Mouse (Mus musculus): ENCODE measurements around the gene Galnt10. TPM values are rescaled to one million over a fixed set of nuclear protein-coding genes. Genes with fewer than 3 reads are reported as not detected.

The Galnt10 gene
- polyA plus RNA-seq, 1 experiment from 2014 or later: 13.3 TPM

DNA sequence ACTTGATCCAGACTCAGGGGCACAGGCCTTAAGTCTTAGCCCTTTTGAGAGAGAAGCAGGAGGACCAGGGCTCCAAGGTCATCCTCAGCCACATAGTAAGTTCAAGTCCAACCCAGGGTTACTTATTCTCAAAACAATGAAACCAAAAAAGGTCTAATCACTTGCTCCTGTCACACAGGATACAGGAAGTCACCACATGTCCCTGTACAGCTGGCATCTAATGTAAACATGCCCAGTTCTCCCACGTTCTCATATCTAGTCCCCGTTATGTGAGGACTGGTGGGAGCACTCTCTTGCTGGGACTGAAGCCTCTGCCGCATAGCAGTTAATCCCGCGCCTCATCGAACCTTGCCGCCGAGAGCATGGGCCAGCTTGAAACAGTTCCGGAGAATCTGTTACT lies 30.7 kb upstream of the Galnt10 start:
- Histone ChIP-seq H3K4me2 (ENCODE audit: low read length) (no peak overlapping the region), H3K27ac (ENCODE audit: low read length) (no peak overlapping the region), H3K27me3 (replicated peaks; ENCODE audit: control insufficient read depth, insufficient read depth, low read length) (peaks cover 2% of the 10 kb centered on the region; the same call in 1 of the 2 replicates), H3K4me1 (replicated peaks; ENCODE audit: control insufficient read depth, insufficient read depth, low read length) (peaks cover 10% of the 10 kb centered on the region; the same call in 1 of the 2 replicates), H3K36me3 (ENCODE audit: control insufficient read depth, insufficient read depth) (no peaks in the 10 kb centered on the region), H3K9me3 (ENCODE audit: control insufficient read depth, low read length) (no peaks in the 10 kb centered on the region), H3K4me3 (replicated peaks; ENCODE audit: low read length) (no peak overlapping the region), H3K9ac (replicated peaks; ENCODE audit: low read depth, low read length) (no peak overlapping the region)
- no peak for ATAC-seq
- WGBS: 79% methylated on average over 9 of the region's 9 CpGs

DNA sequence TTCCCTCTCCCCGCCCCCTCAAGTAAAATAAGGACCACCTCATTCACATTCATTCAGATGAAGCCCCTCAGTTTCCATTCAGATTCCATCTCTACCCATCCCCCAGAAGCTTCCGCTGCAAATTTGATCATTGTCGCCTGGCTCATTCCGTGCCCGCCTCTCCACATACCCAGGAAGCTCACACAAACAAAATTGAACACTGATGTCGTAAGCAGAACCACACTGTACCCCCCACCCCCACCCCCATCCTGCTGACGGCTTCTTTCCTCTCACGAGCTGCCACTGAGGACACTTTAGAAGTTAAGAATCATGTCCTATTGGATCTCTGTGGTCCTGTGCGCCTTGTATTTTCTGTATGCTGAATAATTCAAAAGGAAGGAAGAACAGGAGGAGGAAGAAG lies 30.0 kb upstream of the Galnt10 start:
- Histone ChIP-seq H3K4me3 (replicated peaks; ENCODE audit: low read length) (no peak overlapping the region), H3K9ac (replicated peaks; ENCODE audit: low read depth, low read length) (no peak overlapping the region), H3K27me3 (replicated peaks; ENCODE audit: control insufficient read depth, insufficient read depth, low read length) (peaks cover 2% of the 10 kb centered on the region; the same call in 1 of the 2 replicates), H3K9me3 (ENCODE audit: control insufficient read depth, low read length) (no peaks in the 10 kb centered on the region), H3K4me2 (ENCODE audit: low read length) (no peak overlapping the region), H3K36me3 (ENCODE audit: control insufficient read depth, insufficient read depth) (no peaks in the 10 kb centered on the region), H3K27ac (ENCODE audit: low read length) (no peak overlapping the region), H3K4me1 (replicated peaks; ENCODE audit: control insufficient read depth, insufficient read depth, low read length) (peaks cover 10% of the 10 kb centered on the region; the same call in 1 of the 2 replicates)
- no peak for ATAC-seq
- 60% methylated on average over 9 of the region's 9 CpGs for WGBS

GRCm38 (mm10) chr11:57615871-57616270 lies 29.4 kb upstream of the Galnt10 start:
- H3K9me3 ChIP-seq (ENCODE audit: control insufficient read depth, low read length): peaks cover 2% of the 10 kb centered on the region; the same call in 1 of the 2 replicates
- WGBS: 74% methylated on average over 13 of the region's 13 CpGs
- peaks cover 10% of the 10 kb centered on the region; the same call in 1 of the 2 replicates for H3K4me1 ChIP-seq (replicated peaks; ENCODE audit: control insufficient read depth, insufficient read depth, low read length)
- H3K27ac ChIP-seq (ENCODE audit: low read length): no peak overlapping the region
- no peaks in the 10 kb centered on the region for H3K36me3 ChIP-seq (ENCODE audit: control insufficient read depth, insufficient read depth)
- peaks cover 2% of the 10 kb centered on the region; the same call in 1 of the 2 replicates for H3K27me3 ChIP-seq (replicated peaks; ENCODE audit: control insufficient read depth, insufficient read depth, low read length)
- H3K4me3 ChIP-seq (replicated peaks; ENCODE audit: low read length): no peak overlapping the region
- ATAC-seq: no peak
- H3K9ac ChIP-seq (replicated peaks; ENCODE audit: low read depth, low read length): no peak overlapping the region
- H3K4me2 ChIP-seq (ENCODE audit: low read length): no peak overlapping the region

DNA sequence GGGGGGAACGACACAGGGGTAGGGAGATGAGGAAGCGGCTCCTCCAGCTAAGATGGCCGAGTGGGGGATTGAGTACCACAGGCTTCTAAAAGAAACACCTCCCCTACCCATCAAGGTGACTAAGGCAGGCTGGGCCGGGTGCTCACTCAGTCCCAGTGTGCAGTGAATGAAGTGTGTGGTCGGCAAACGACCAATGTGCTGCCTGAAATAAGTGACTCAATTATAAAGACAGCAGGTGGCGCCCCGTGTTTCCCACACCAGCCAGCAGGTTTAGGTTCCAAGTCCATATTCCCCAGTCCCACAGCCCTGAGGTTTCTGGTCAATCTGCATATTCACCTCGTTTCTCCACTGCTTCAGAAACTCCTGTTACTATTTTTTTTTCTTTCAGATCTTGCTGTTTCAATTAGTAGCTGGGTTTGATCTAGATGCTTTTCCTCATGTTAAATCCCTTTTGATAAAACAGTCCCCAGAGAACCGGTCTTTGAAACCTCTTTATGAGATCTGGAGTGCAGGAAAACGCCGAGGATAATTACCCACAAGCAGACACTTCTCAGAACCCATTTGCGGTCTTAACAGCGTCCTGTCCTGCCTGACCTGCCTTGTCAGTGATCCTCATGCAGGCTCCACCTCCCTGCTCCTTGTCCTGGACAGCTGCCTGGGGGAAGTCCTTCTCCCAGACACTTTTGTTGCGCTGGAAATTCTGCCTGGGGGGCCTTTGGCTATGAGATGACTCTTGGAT lies 27.5 kb upstream of the Galnt10 start:
- WGBS: 22% methylated on average over 15 of the region's 15 CpGs

DNA sequence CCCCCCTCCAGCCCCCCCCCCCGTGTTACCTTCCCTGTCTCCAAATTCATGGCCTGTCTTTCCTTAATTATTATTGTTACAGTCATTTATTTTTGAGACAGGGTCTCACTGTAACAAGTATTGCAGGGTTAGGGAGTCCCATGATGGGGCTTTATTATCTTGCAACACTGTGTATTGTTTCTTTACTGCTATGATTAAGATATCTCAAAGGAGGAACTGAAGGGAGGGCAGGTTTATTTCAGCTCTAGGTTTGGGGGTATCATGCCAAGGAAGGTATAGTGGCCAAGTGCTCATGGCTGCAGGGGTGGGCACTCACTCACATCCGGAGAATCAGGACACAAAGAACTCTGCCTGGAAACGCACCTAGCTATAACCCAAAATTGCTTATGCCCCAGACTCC lies 23.8 kb upstream of the Galnt10 start:
- Histone ChIP-seq H3K4me2 (ENCODE audit: low read length) (no peak overlapping the region), H3K9me3 (ENCODE audit: control insufficient read depth, low read length) (peaks cover 2% of the 10 kb centered on the region; the same call in 1 of the 2 replicates), H3K9ac (replicated peaks; ENCODE audit: low read depth, low read length) (no peak overlapping the region), H3K27ac (ENCODE audit: low read length) (no peak overlapping the region), H3K27me3 (replicated peaks; ENCODE audit: control insufficient read depth, insufficient read depth, low read length) (no peaks in the 10 kb centered on the region), H3K36me3 (ENCODE audit: control insufficient read depth, insufficient read depth) (no peaks in the 10 kb centered on the region), H3K4me1 (replicated peaks; ENCODE audit: control insufficient read depth, insufficient read depth, low read length) (peaks cover 25% of the 10 kb centered on the region), H3K4me3 (replicated peaks; ENCODE audit: low read length) (no peak overlapping the region)
- no peak for ATAC-seq
- WGBS: 74% methylated on average over 3 of the region's 3 CpGs

More for the DNA sequence above, 27.5 kb upstream of the Galnt10 start:
- H3K27me3 ChIP-seq (replicated peaks; ENCODE audit: control insufficient read depth, insufficient read depth, low read length): peaks cover 2% of the 10 kb centered on the region; the same call in 1 of the 2 replicates
- H3K9me3 ChIP-seq (ENCODE audit: control insufficient read depth, low read length): peaks cover 2% of the 10 kb centered on the region; the same call in 1 of the 2 replicates
- H3K4me1 ChIP-seq (replicated peaks; ENCODE audit: control insufficient read depth, insufficient read depth, low read length): peaks cover 15% of the 10 kb centered on the region
- H3K9ac ChIP-seq (replicated peaks; ENCODE audit: low read depth, low read length): no peak overlapping the region
- H3K4me3 ChIP-seq (replicated peaks; ENCODE audit: low read length): no peak overlapping the region
- H3K36me3 ChIP-seq (ENCODE audit: control insufficient read depth, insufficient read depth): no peaks in the 10 kb centered on the region
- H3K27ac ChIP-seq (ENCODE audit: low read length): no peak overlapping the region
- H3K4me2 ChIP-seq (ENCODE audit: low read length): no peak overlapping the region
- peak; percentile 41; the same call in 1 of the 2 replicates for ATAC-seq

- Histone ChIP-seq H3K4me3 (replicated peaks; ENCODE audit: low read length) (no peak overlapping the region), H3K4me1 (replicated peaks; ENCODE audit: control insufficient read depth, insufficient read depth, low read length) (peaks cover 25% of the 10 kb centered on the region), H3K27ac (ENCODE audit: low read length) (no peak overlapping the region), H3K36me3 (ENCODE audit: control insufficient read depth, insufficient read depth) (no peaks in the 10 kb centered on the region), H3K9me3 (ENCODE audit: control insufficient read depth, low read length) (peaks cover 2% of the 10 kb centered on the region; the same call in 1 of the 2 replicates), H3K4me2 (ENCODE audit: low read length) (no peak overlapping the region), H3K9ac (replicated peaks; ENCODE audit: low read depth, low read length) (no peak overlapping the region), H3K27me3 (replicated peaks; ENCODE audit: control insufficient read depth, insufficient read depth, low read length) (no peaks in the 10 kb centered on the region)
- no peak for ATAC-seq
These were observed 23.4 kb upstream of the Galnt10 start for GRCm38 (mm10) chr11:57621876-57622275.

GRCm38 (mm10) chr11:57624490-57624893 lies 20.8 kb upstream of the Galnt10 start:
- ATAC-seq: peak; percentile 79

GRCm38 (mm10) chr11:57625465-57625864 lies 19.8 kb upstream of the Galnt10 start:
- no peak overlapping the region for H3K4me3 ChIP-seq (replicated peaks; ENCODE audit: low read length)
- H3K4me1 ChIP-seq (replicated peaks; ENCODE audit: control insufficient read depth, insufficient read depth, low read length): peaks cover 22% of the 10 kb centered on the region
- H3K4me2 ChIP-seq (ENCODE audit: low read length): no peak overlapping the region
- no peaks in the 10 kb centered on the region for H3K36me3 ChIP-seq (ENCODE audit: control insufficient read depth, insufficient read depth)
- no peaks in the 10 kb centered on the region for H3K27me3 ChIP-seq (replicated peaks; ENCODE audit: control insufficient read depth, insufficient read depth, low read length)
- H3K9me3 ChIP-seq (ENCODE audit: control insufficient read depth, low read length): peaks cover 2% of the 10 kb centered on the region; the same call in 1 of the 2 replicates
- no peak overlapping the region for H3K27ac ChIP-seq (ENCODE audit: low read length)
- no peak overlapping the region for H3K9ac ChIP-seq (replicated peaks; ENCODE audit: low read depth, low read length)
- no peak for ATAC-seq

More at GRCm38 (mm10) chr11:57624490-57624893, 20.8 kb upstream of the Galnt10 start:
- Histone ChIP-seq H3K9me3 (ENCODE audit: control insufficient read depth, low read length) (peaks cover 2% of the 10 kb centered on the region; the same call in 1 of the 2 replicates), H3K36me3 (ENCODE audit: control insufficient read depth, insufficient read depth) (no peaks in the 10 kb centered on the region), H3K9ac (replicated peaks; ENCODE audit: low read depth, low read length) (no peak overlapping the region), H3K27ac (ENCODE audit: low read length) (peak overlapping the region; percentile 62), H3K4me2 (ENCODE audit: low read length) (no peak overlapping the region), H3K4me3 (replicated peaks; ENCODE audit: low read length) (no peak overlapping the region), H3K4me1 (replicated peaks; ENCODE audit: control insufficient read depth, insufficient read depth, low read length) (peaks cover 22% of the 10 kb centered on the region), H3K27me3 (replicated peaks; ENCODE audit: control insufficient read depth, insufficient read depth, low read length) (no peaks in the 10 kb centered on the region)
- 42% methylated on average over 5 of the region's 5 CpGs for WGBS

GRCm38 (mm10) chr11:57627086-57627735 lies 18.0 kb upstream of the Galnt10 start:
- 40% methylated on average over 9 of the region's 9 CpGs for WGBS

More at GRCm38 (mm10) chr11:57627086-57627735, 18.0 kb upstream of the Galnt10 start:
- no peak for ATAC-seq
- no peak overlapping the region for H3K27ac ChIP-seq (ENCODE audit: low read length)
- no peak overlapping the region for H3K4me2 ChIP-seq (ENCODE audit: low read length)
- no peaks in the 10 kb centered on the region for H3K36me3 ChIP-seq (ENCODE audit: control insufficient read depth, insufficient read depth)
- H3K9me3 ChIP-seq (ENCODE audit: control insufficient read depth, low read length): no peaks in the 10 kb centered on the region
- H3K4me1 ChIP-seq (replicated peaks; ENCODE audit: control insufficient read depth, insufficient read depth, low read length): peaks cover 16% of the 10 kb centered on the region
- no peak overlapping the region for H3K9ac ChIP-seq (replicated peaks; ENCODE audit: low read depth, low read length)
- H3K27me3 ChIP-seq (replicated peaks; ENCODE audit: control insufficient read depth, insufficient read depth, low read length): no peaks in the 10 kb centered on the region
- H3K4me3 ChIP-seq (replicated peaks; ENCODE audit: low read length): no peak overlapping the region
